In genomic region chr1:151157963-151158856, GRCm38 (mm10) we compare ENCODE assay signal across 13 mouse cellular contexts. TPM values are rescaled to one million over a fixed set of nuclear protein-coding genes. Genes with fewer than 3 reads are reported as not detected.
A peak's percentile ranks its signal among the peaks of the same experiment; 100 is the strongest.
DNase-seq lines count a peak whose midpoint lies in the region; ATAC-seq and TF ChIP-seq lines count a peak whose summit lies in the region.
"Had no signal": no experiment of that assay in that cellular context is flagged by ENCODE, and none has a peak within 500 bp of the region (broad histone marks: within the 10 kb centered on the region; RNA-seq: fewer than 3 reads in every experiment).

No protein-coding gene starts in this region.

- TF ChIP-seq POLR2A in brain, embryonic 14.5 days (IDR thresholded peaks at IDR 0.05; ENCODE audit: borderline replicate concordance, extremely low read depth, insufficient read depth, insufficient read length, poor library complexity, severe bottlenecking) = no peak

- DNase-seq in brain, embryonic 14.5 days (ENCODE audit: low read depth) = peak; percentile 96
- peak; percentile 75 for DNase-seq in kidney, adult 18-20 months
- DNase-seq in midbrain, embryonic 14.5 days = peak; percentile 70
- DNase-seq in lung, adult 18-20 months = no peak
- DNase-seq in right cerebral cortex, adult 18-20 months = no peak
- no peak for DNase-seq in left cerebral cortex, postnatal 4 days
- DNase-seq: adrenal gland, postnatal 14 days; cerebellum, adult 18-20 months; lung, embryonic 14.5 days had no signal

- H3K4me2 ChIP-seq in forebrain, embryonic 13.5 days = 0 out of 2 replicates have a peak overlapping the region, but pooled peaks have one; percentile 1
- no peak overlapping the region for H3K4me2 ChIP-seq in midbrain, embryonic 14.5 days (ENCODE audit: low read length)
- H3K4me2 ChIP-seq: lung, embryonic 14.5 days had no signal

- 0 out of 2 replicates have a peak overlapping the region, but pooled peaks have one; percentile 40 for H3K27ac ChIP-seq in forebrain, embryonic 13.5 days
- H3K27ac ChIP-seq in midbrain, embryonic 14.5 days (replicated peaks; ENCODE audit: low read depth, low read length) = 0 out of 2 replicates have a peak overlapping the region, but pooled peaks have one; percentile 20

- no peaks in the 10 kb centered on the region for H3K27me3 ChIP-seq in forebrain, embryonic 13.5 days
- no peaks in the 10 kb centered on the region for H3K27me3 ChIP-seq in midbrain, embryonic 14.5 days (ENCODE audit: control insufficient read depth, insufficient read depth, low read length)

- no peak for TF ChIP-seq CTCF in brain, embryonic 14.5 days (IDR thresholded peaks at IDR 0.05; ENCODE audit: borderline replicate concordance, extremely low read depth, insufficient read depth, insufficient read length)

- no peak overlapping the region for H3K9ac ChIP-seq in forebrain, embryonic 13.5 days
- no peak overlapping the region for H3K9ac ChIP-seq in midbrain, embryonic 14.5 days (replicated peaks; ENCODE audit: low read length)
- H3K9ac ChIP-seq: lung, embryonic 14.5 days had no signal

- ATAC-seq in forebrain, embryonic 13.5 days = peak; percentile 92
- ATAC-seq in midbrain, embryonic 14.5 days (ENCODE audit: low FRiP score, low TSS enrichment) = peak; percentile 67; the same call in 1 of the 2 replicates

- peaks cover 30% of the 10 kb centered on the region for H3K4me1 ChIP-seq in forebrain, embryonic 13.5 days
- peaks cover 6% of the 10 kb centered on the region; the same call in 1 of the 2 replicates for H3K4me1 ChIP-seq in midbrain, embryonic 14.5 days (ENCODE audit: control insufficient read depth, insufficient read depth, low read length)

- whole genome bisulfite sequencing in forebrain, embryonic 13.5 days = 15% methylated on average over 9 of the region's 9 CpGs
- WGBS in midbrain, embryonic 14.5 days = 41% methylated on average over 9 of the region's 9 CpGs

- H3K4me3 ChIP-seq in forebrain, embryonic 13.5 days = no peak overlapping the region
- H3K4me3 ChIP-seq in midbrain, embryonic 14.5 days (replicated peaks; ENCODE audit: low read depth, low read length) = no peak overlapping the region

- no peaks in the 10 kb centered on the region for H3K36me3 ChIP-seq in forebrain, embryonic 13.5 days (ENCODE audit: poor library complexity, severe bottlenecking)
- H3K36me3 ChIP-seq in midbrain, embryonic 14.5 days (ENCODE audit: control insufficient read depth, insufficient read depth, low read length) = no peaks in the 10 kb centered on the region

- no peaks in the 10 kb centered on the region for H3K9me3 ChIP-seq in forebrain, embryonic 13.5 days (replicated peaks)
- H3K9me3 ChIP-seq in midbrain, embryonic 14.5 days (ENCODE audit: control insufficient read depth, low read length) = no peaks in the 10 kb centered on the region

- intact Hi-C loops in left cerebral cortex, postnatal 4 days (cut with DNase I) = no loop called here

RNA-seq across cellular contexts. Expression of gene Gm47985, which starts 24.1 kb away (rescaled TPM):
- 0.05 TPM in 1 of 2 replicates, not detected in the other for polyA plus RNA-seq in brain, embryonic 14.5 days (2012; rRNA removed)
- polyA plus RNA-seq in forebrain, embryonic 13.5 days (2015; fragmentation: Nextera tagmentation; extraction: Ambion mirVana) = 0.14 and 0.25 TPM in 2 replicates
- 0.16 TPM in 1 of 2 replicates, not detected in the other for polyA plus RNA-seq in midbrain, embryonic 14.5 days (2014; fragmentation: Nextera tagmentation; extraction: Ambion mirVana)
- not detected for total RNA-seq in left cerebral cortex, postnatal 4 days (2021)
- total RNA-seq: adrenal gland, postnatal 14 days; hematopoietic stem cell, adult 5-6 weeks; left cerebral cortex, adult 8-10 months had no signal
- polyA plus RNA-seq: lung, embryonic 14.5 days had no signal

RNA-seq across cellular contexts. Expression of gene Gm8947, which starts 34.0 kb away (rescaled TPM):
- polyA plus RNA-seq in brain, embryonic 14.5 days (2012; rRNA removed) = not detected in 2 replicates
- not detected in 2 replicates for polyA plus RNA-seq in forebrain, embryonic 13.5 days (2015; fragmentation: Nextera tagmentation; extraction: Ambion mirVana)
- not detected in 2 replicates for polyA plus RNA-seq in midbrain, embryonic 14.5 days (2014; fragmentation: Nextera tagmentation; extraction: Ambion mirVana)
- not detected for total RNA-seq in left cerebral cortex, postnatal 4 days (2021)
- total RNA-seq: adrenal gland, postnatal 14 days; gastrocnemius, postnatal 4 days; hematopoietic stem cell, adult 5-6 weeks; left cerebral cortex, adult 8-10 months had no signal

RNA-seq across cellular contexts. Expression of gene Gm47995, which starts 40.0 kb away (rescaled TPM):
- polyA plus RNA-seq in brain, embryonic 14.5 days (2012; rRNA removed) = not detected in 2 replicates
- polyA plus RNA-seq in forebrain, embryonic 13.5 days (2015; fragmentation: Nextera tagmentation; extraction: Ambion mirVana) = not detected in 2 replicates
- polyA plus RNA-seq in midbrain, embryonic 14.5 days (2014; fragmentation: Nextera tagmentation; extraction: Ambion mirVana) = not detected in 2 replicates
- not detected for total RNA-seq in left cerebral cortex, postnatal 4 days (2021)
- total RNA-seq: adrenal gland, postnatal 14 days; gastrocnemius, postnatal 4 days; hematopoietic stem cell, adult 5-6 weeks; left cerebral cortex, adult 8-10 months had no signal
- polyA plus RNA-seq: lung, embryonic 14.5 days had no signal

RNA-seq across cellular contexts. Expression of gene 3110040M04Rik, which starts 45.7 kb away (rescaled TPM):
- polyA plus RNA-seq in brain, embryonic 14.5 days (2012; rRNA removed) = not detected in 2 replicates
- polyA plus RNA-seq in forebrain, embryonic 13.5 days (2015; fragmentation: Nextera tagmentation; extraction: Ambion mirVana) = not detected in 2 replicates
- not detected in 2 replicates for polyA plus RNA-seq in midbrain, embryonic 14.5 days (2014; fragmentation: Nextera tagmentation; extraction: Ambion mirVana)
- not detected for total RNA-seq in left cerebral cortex, postnatal 4 days (2021)
- total RNA-seq: adrenal gland, postnatal 14 days; gastrocnemius, postnatal 4 days; hematopoietic stem cell, adult 5-6 weeks; left cerebral cortex, adult 8-10 months had no signal
- polyA plus RNA-seq: lung, embryonic 14.5 days had no signal

RNA-seq across cellular contexts. Expression of gene Gm47996, which starts 51.7 kb away (rescaled TPM):
- polyA plus RNA-seq in brain, embryonic 14.5 days (2012; rRNA removed) = 0.08 TPM in 1 of 2 replicates, not detected in the other
- polyA plus RNA-seq in forebrain, embryonic 13.5 days (2015; fragmentation: Nextera tagmentation; extraction: Ambion mirVana) = not detected in 2 replicates
- not detected in 2 replicates for polyA plus RNA-seq in midbrain, embryonic 14.5 days (2014; fragmentation: Nextera tagmentation; extraction: Ambion mirVana)
- not detected for total RNA-seq in left cerebral cortex, postnatal 4 days (2021)
- total RNA-seq: adrenal gland, postnatal 14 days; gastrocnemius, postnatal 4 days; left cerebral cortex, adult 8-10 months had no signal
- polyA plus RNA-seq: lung, embryonic 14.5 days had no signal

Comparison
In these comparisons a context has a peak if more than half of its experiments do, and no peak if none do; other contexts are left out.
1. DNase-seq: peak in brain, embryonic 14.5 days (single experiment), kidney, adult 18-20 months (single experiment) and midbrain, embryonic 14.5 days (single experiment); none in lung, adult 18-20 months (0 of 2), right cerebral cortex, adult 18-20 months (single experiment) and left cerebral cortex, postnatal 4 days (single experiment).